Mouse (Mus musculus): ENCODE measurements around the gene Vmn1r188. TPM values are rescaled to one million over a fixed set of nuclear protein-coding genes. Genes with fewer than 3 reads are reported as not detected.
"Not testable (repeated sequence)": the region's sequence is repeated elsewhere in the genome, so short reads cannot be mapped to it uniquely, and the experiment has no call there.

Vmn1r188 gene
- total RNA-seq, 2 experiments from 2014 or later = not detected

DNA sequence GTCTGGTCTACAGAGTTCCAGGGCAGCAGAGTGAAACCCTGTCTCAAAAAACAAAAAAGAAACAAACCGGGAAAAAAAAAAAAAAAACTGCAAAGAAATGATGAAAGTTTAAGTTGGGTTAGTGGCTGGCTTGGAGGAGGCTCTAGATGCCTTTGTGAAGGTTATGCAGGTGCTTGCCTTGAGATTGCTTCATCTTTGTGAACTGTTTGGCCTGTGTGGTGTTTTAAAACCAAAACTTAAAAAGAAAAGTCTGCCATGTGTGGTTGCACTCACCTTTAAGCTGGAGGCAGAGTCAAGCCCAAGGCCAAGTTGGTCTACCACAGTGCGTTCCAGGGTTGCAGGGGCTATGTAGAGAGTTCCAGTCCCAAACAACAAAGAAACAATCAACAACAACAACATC, 35.2 kb upstream of the Vmn1r188 start:
- ATAC-seq (replicated peaks; ENCODE audit: poor library complexity, severe bottlenecking) = no peak

GRCm38 (mm10) chr13:22049737-22050440, 34.4 kb upstream of the Vmn1r188 start:
- ATAC-seq (replicated peaks; ENCODE audit: poor library complexity, severe bottlenecking) = peak; percentile 46

- ATAC-seq (replicated peaks; ENCODE audit: poor library complexity, severe bottlenecking) = peak; percentile 95
Observed at GRCm38 (mm10) chr13:22050591-22051522, 33.4 kb upstream of the Vmn1r188 start.

GRCm38 (mm10) chr13:22051523-22051859, 32.7 kb upstream of the Vmn1r188 start:
- ATAC-seq (replicated peaks; ENCODE audit: poor library complexity, severe bottlenecking) = no peak

- no peak for ATAC-seq (replicated peaks; ENCODE audit: poor library complexity, severe bottlenecking)
Observed at GRCm38 (mm10) chr13:22053754-22054153, 30.5 kb upstream of the Vmn1r188 start.

DNA sequence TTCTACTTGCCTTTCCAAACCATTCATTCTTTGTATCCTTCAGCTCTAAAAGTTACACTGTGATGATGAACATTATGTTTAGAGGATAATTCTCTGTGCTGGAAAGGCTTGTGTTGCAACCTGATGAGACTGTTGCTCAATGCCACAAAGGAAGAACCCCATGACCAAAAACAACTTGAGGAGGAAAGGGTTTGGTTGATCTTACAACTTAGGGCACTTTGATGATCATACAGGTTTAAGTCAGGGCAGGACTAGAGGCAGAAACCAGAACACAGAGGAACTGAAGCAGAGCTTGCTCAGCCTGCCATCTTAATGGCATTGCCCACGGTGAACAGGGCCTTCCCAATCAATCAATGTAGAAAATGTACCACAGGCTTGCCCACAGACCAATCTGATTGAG, 22.8 kb upstream of the Vmn1r188 start:
- peak; percentile 80 for ATAC-seq (replicated peaks; ENCODE audit: poor library complexity, severe bottlenecking)

DNA sequence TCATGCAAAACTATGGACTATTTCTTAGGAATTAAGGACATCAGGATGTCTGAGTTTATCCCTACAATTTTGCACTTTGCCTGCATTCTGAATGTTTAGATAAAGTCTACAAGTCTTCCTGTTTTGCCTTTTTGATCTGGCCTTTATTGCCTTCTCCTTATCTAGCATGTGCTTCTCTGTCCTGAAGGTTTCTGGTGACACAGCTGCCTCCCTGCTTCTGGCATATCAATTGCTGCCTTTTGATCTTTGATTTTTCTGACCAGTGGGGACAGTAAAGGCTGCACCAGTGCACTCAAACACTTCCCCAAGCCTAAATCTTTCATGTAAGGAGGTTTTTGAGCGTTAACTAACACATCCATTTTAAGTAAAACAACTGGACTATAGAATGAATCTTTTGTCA, 20.8 kb upstream of the Vmn1r188 start:
- no peak for ATAC-seq (replicated peaks; ENCODE audit: poor library complexity, severe bottlenecking)

GRCm38 (mm10) chr13:22105724-22106123, 21.5 kb downstream of the Vmn1r188 start, which contains the start of gene Vmn1r189:
Gene Vmn1r189 (minus strand): TSS chr13:22105824.
- ATAC-seq (replicated peaks; ENCODE audit: poor library complexity, severe bottlenecking) = not testable (repeated sequence)

GRCm38 (mm10) chr13:22136495-22137293, 52.5 kb downstream of the Vmn1r188 start:
- not testable (repeated sequence) for ATAC-seq (replicated peaks; ENCODE audit: poor library complexity, severe bottlenecking)

Other genes with a start within 250 kb of the Vmn1r188 start
- gene Zfp184, start 139.3 kb upstream of the Vmn1r188 start, total RNA-seq (2014; fragmentation: Nextera tagmentation) = 13.3 and 15.7 TPM in 2 replicates
- 13.3 and 16.3 TPM in 2 replicates for gene Zfp184, start 139.3 kb upstream of the Vmn1r188 start, total RNA-seq (2017)
- not detected in 2 replicates for gene Pom121l2, start 103.2 kb upstream of the Vmn1r188 start, total RNA-seq (2014; fragmentation: Nextera tagmentation)
- gene Pom121l2, start 103.2 kb upstream of the Vmn1r188 start, total RNA-seq (2017) = not detected in 2 replicates
- gene Prss16, start 74.7 kb upstream of the Vmn1r188 start, total RNA-seq (2014; fragmentation: Nextera tagmentation) = 12.8 and 15.1 TPM in 2 replicates
- 8.3 and 9.1 TPM in 2 replicates for gene Prss16, start 74.7 kb upstream of the Vmn1r188 start, total RNA-seq (2017)
- gene Hist1h2ah, start 48.9 kb upstream of the Vmn1r188 start, total RNA-seq (2014; fragmentation: Nextera tagmentation) = 13.4 TPM in 1 of 2 replicates, not detected in the other
- 1,444 and 2,588 TPM in 2 replicates for gene Hist1h2ah, start 48.9 kb upstream of the Vmn1r188 start, total RNA-seq (2017)
- 9.6 and 80.5 TPM in 2 replicates for gene Hist1h2bk, start 48.6 kb upstream of the Vmn1r188 start, total RNA-seq (2014; fragmentation: Nextera tagmentation)
- gene Hist1h2bk, start 48.6 kb upstream of the Vmn1r188 start, total RNA-seq (2017) = 2,021 and 2,596 TPM in 2 replicates
- gene Hist1h4i, start 43.1 kb upstream of the Vmn1r188 start, total RNA-seq (2014; fragmentation: Nextera tagmentation) = 56.3 and 74.3 TPM in 2 replicates
- 87.0 TPM in 2 replicates for gene Hist1h4i, start 43.1 kb upstream of the Vmn1r188 start, total RNA-seq (2017)
- 2.7 and 32.2 TPM in 2 replicates for gene Hist1h2ag, start 41.5 kb upstream of the Vmn1r188 start, total RNA-seq (2014; fragmentation: Nextera tagmentation)
- 1,459 and 1,590 TPM in 2 replicates for gene Hist1h2ag, start 41.5 kb upstream of the Vmn1r188 start, total RNA-seq (2017)
- 83.1 and 134 TPM in 2 replicates for gene Hist1h2bj, start 41.2 kb upstream of the Vmn1r188 start, total RNA-seq (2014; fragmentation: Nextera tagmentation)
- 859 and 990 TPM in 2 replicates for gene Hist1h2bj, start 41.2 kb upstream of the Vmn1r188 start, total RNA-seq (2017)
- gene Vmn1r189, start 21.4 kb downstream of the Vmn1r188 start, total RNA-seq (2014; fragmentation: Nextera tagmentation) = not detected in 2 replicates
- gene Vmn1r189, start 21.4 kb downstream of the Vmn1r188 start, total RNA-seq (2017) = not detected in 2 replicates
- not detected in 2 replicates for gene Vmn1r191, start 99.5 kb downstream of the Vmn1r188 start, total RNA-seq (2014; fragmentation: Nextera tagmentation)
- not detected in 2 replicates for gene Vmn1r191, start 99.5 kb downstream of the Vmn1r188 start, total RNA-seq (2017)
- gene Vmn1r192, start 106.7 kb downstream of the Vmn1r188 start, total RNA-seq (2014; fragmentation: Nextera tagmentation) = not detected in 2 replicates
- gene Vmn1r192, start 106.7 kb downstream of the Vmn1r188 start, total RNA-seq (2017) = not detected in 2 replicates
- gene Vmn1r193, start 138.7 kb downstream of the Vmn1r188 start, total RNA-seq (2014; fragmentation: Nextera tagmentation) = not detected in 2 replicates
- gene Vmn1r193, start 138.7 kb downstream of the Vmn1r188 start, total RNA-seq (2017) = not detected in 2 replicates
- gene Vmn1r194, start 159.8 kb downstream of the Vmn1r188 start, total RNA-seq (2014; fragmentation: Nextera tagmentation) = not detected in 2 replicates
- not detected in 2 replicates for gene Vmn1r194, start 159.8 kb downstream of the Vmn1r188 start, total RNA-seq (2017)
- gene Vmn1r195, start 186.1 kb downstream of the Vmn1r188 start, total RNA-seq (2014; fragmentation: Nextera tagmentation) = not detected in 2 replicates
- gene Vmn1r195, start 186.1 kb downstream of the Vmn1r188 start, total RNA-seq (2017) = not detected in 2 replicates
- not detected in 2 replicates for gene Vmn1r196, start 205.5 kb downstream of the Vmn1r188 start, total RNA-seq (2014; fragmentation: Nextera tagmentation)
- not detected in 2 replicates for gene Vmn1r196, start 205.5 kb downstream of the Vmn1r188 start, total RNA-seq (2017)
- not detected in 2 replicates for gene Vmn1r197, start 240.1 kb downstream of the Vmn1r188 start, total RNA-seq (2014; fragmentation: Nextera tagmentation)
- not detected in 2 replicates for gene Vmn1r197, start 240.1 kb downstream of the Vmn1r188 start, total RNA-seq (2017)

Measured in granulocyte monocyte progenitor cell, adult 5-6 weeks (primary cell).